Mouse (Mus musculus) cerebellum, adult 11 months (tissue): ENCODE results near the gene Tprn.

Experiments
- DNase-seq: peaks from one replicate; pipeline ENCODE4 v3.0.0; 2022

The Tprn gene

DNA sequence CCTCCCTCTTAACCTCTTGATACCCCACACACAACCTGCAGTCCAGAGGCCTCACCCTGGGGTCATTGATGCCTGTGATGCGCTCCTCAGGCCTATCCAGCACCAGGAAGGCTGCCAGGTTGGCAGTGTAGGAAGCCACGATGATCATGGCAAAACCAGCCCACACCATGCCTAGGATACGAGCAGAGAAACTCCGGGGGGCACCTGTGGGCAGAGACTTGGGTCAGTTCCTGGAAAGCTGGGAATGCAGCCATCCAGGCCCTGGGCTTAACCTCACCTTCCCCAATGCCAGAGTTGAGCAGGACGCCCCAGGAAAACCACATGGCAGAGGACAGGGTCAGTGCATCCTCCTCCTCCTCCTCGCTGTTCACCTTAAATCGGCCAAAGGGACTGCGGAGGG lies 34.7 kb downstream of the Tprn start:
- no peak for DNase-seq

DNA sequence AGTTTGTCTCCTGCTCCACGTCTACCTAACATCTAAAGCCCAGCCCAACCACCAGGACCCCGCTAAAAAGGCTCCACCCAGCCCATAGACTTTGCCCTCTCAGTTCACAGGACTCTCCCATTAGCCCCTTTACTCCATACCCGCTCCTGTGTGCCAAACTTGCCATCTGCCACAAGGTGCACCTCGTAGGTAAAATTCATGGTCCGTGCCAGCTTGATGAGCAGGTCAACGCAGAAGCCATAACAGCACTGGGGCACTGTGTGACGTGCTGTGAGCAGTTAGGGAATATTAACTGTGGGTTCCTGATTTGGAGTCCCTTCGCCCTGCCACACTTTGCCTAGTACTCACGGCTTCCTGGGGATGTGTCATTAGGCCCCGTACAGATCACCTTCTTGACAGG lies 35.6 kb downstream of the Tprn start:
- DNase-seq = no peak

DNA sequence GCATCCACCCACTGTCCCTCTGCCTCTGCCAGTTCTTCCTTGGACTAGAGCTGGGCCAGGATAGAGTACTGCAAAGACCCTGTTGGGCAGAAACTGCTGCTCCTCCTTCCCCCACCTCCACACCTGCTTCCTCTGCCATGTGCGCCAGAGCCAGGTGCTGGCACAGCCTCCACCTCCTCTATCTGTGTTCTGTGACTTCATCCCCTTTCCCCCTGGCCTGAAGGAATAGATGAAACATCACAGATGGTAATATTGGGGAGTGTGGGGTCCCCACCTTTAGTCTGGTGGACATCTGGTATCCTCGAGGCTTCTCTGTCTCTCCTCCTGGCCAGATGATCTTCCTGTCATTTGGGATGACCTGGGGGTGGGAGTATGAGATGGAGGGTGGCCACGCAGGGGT lies 41.0 kb downstream of the Tprn start:
- no peak for DNase-seq

DNA sequence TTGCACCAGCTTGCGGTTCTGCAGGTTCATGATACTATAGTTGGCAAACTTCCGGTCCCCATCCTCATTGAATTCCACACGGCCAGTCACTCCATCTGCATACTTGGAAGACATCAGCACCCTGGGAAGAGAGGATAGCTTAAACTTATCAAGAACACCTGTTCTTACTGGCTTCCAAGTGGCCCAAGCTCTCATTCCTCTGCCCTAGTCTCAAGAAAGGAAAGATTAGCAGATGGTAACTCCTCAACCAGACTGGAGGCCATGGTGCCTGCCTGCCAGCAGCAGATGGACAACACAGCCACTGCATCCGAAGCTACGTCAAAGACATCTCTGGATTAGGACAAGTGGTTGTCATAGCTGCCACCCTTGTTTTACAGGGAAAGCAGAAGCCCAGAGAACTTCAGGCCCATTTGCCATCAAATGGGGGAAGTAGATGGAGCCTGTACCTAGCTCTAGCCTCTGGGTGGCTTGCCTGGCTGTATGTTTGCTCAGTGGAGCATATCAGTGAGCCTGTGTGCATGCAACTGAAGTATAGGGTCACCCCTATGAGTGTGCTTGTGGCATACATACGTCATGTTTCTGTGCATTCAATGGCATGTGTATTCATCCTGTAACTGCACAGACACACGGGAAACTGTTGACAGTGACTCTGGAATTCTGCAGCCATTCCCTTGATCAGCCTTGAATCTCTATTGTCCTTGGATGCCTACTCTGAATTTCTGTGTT lies 41.7 kb downstream of the Tprn start:
- peak; percentile 75 for DNase-seq

DNA sequence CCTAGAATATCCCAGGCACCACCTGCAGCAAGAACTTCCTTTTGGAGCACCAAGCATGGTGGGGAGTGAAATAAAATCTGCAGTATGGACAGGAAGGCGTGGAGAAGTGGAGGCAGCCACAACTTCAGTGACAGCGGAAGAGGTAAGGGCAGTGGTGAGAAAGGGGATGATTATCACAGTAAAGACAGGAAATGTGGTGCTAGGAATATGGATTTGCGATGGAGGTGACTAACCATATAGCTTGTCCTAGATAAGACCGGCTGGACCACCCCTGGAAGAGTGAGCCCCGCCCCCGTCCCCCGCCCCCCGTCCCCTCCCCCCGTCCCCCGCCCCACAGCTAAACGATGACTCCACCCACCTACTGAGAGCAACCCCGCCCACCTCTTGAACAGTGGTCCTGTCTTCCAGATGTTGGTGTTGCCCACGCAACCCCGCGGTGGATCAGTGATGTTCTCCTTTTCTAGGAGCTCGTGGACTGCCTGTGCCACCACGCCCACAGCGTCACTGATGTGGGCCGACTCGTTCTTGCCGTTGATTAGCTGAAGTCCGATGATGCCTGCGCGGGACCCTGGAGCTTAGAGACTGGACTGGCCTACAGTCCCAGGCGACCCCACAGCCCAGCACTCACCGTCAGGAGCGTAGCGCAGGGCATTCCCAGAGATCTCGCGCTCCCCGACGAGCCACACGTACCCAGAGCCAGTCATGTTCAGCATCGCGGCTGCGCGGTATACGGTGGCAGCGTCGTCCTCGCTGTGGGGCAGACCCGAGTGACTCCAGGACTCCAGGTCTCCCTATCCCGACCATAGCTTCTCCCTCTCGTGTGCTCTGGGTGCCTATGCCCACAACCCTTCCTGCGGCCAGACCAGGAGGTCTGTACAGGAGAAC lies 42.5 kb downstream of the Tprn start:
- no peak for DNase-seq

DNA sequence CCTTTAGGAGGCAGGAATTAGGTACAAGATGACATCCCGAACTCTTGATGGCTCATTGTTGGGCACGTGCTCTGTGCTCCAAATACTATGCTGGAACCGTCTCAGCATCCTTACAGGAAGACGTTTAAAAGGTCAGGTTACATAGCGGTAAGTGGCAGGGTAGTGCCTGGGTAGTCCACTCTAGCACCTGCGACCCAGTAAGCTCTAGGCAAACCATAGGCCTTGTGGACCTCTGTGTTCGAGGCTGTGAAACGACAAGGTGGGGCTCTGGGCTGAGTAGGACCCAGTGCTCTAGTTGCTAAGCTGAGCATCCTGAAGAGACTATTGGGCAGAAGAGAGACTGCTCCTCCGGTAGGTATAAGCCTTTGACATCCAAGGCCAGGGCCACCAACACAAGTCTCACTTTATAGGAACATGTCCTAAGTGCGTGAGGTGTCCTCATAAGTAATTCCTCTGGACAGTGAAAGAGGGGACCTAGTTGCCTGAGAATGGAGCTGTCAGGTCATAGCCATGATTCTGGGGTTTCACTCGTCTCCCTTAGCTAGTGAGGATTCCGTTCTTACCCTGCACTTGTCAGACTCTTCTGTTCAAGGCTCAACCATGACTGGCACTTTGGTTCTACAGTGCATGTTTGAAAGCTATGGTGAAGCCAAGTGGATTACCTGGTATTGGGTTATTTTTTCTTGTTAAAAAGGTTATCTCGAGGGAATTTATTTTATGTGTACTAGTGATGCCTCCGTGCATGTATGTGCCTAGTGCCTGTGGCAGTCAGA lies 43.4 kb downstream of the Tprn start:
- peak; percentile 13 for DNase-seq

DNA sequence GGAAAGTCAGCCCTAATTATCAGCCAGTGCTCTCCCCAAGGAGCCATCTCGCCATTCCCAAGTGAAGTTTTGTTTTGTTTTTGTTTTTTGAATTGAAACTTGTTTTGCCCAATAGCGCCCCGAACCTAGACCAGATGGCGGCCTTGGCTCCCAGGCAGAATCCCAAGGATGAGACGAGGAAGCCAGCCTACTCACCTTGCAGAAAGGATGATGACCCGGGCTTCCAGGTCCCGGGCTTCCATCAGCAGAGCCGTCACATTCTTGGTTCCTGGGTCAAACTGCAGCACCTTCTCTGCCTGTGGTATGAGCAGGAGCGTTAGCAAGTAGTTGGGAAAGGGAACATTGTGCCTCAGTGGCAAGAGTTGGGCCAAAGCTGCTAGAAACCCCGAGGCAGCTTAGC lies 47.8 kb downstream of the Tprn start:
- no peak for DNase-seq

DNA sequence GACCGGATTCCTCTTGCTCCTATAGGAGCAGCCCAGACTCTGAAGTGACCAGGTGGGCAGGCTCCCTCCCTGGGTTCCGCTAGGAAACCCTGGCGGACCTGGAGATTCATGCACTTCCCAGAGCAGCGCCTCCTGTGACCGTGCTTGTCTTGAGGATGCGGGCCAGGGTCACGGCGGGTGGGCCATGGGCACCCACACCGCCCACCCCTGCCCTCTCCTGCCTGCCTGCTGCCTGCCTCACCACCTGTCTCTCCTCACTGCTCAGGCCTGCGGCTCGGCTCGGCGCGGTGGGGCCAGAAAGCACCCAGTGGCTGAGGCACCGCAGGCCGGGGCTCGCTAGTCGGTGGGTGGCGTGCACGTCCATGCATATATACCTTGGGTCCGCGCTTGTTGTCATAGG lies 48.6 kb downstream of the Tprn start:
- no peak for DNase-seq

DNA sequence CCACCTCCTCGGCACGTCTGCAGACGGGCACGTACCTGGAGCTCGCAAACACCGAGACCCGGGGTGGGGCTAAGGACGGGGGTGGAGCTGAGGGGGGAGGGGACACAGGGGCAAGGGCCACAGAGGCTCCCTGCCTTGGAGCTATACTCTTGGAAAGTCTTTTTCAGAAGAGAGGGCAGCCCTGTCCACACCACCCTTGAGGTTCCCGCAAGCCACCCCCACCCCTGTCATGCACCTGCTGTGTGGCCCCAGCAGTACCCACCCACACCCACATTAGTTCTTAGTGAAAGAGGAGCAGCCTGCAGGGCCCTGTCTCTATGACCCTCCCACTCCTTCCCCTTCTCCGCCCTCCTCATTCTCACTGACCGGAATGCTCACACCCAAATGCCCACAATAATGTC lies 49.1 kb downstream of the Tprn start:
- DNase-seq = no peak

DNA sequence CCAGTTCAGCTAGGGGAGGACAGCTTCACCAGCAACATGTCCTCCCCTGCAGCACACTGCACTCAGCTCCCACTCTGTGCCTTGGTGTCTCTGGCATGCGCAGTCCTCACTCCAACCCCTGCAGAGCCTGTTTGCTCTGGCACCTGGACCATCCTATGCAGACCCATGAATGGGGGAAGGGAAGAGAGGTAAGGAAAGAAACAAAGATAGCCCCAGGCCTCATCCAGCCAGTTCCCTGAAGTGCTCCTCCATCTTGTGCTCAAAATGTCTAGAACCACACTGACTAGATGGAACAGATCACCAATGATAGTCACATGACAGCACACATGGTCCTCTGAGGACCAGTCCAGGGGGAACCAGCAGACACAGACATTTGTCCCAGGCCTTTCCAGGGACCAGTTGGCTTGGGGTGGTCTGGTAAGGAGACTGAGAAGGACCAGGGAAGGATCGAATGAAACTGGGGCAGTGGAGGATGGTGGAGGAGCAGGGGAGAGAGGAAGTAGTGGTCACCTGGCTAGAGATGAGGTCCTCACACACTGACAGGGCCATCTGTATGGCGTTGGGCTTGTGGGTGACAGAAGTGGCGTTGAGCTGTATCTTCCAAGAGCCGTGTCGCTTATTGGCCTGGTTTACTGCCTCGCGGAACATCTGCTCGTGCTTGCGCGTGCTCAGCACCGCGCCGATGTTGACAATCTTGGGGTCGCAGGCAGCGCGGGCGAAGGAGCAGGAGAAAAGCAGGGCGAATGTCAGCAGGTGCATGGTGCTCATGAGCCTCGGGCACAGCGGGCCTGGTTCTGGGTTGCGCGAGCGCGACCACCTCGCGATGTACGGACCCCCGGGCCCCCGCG lies 55.9 kb downstream of the Tprn start:
- peak; percentile 57 for DNase-seq

DNA sequence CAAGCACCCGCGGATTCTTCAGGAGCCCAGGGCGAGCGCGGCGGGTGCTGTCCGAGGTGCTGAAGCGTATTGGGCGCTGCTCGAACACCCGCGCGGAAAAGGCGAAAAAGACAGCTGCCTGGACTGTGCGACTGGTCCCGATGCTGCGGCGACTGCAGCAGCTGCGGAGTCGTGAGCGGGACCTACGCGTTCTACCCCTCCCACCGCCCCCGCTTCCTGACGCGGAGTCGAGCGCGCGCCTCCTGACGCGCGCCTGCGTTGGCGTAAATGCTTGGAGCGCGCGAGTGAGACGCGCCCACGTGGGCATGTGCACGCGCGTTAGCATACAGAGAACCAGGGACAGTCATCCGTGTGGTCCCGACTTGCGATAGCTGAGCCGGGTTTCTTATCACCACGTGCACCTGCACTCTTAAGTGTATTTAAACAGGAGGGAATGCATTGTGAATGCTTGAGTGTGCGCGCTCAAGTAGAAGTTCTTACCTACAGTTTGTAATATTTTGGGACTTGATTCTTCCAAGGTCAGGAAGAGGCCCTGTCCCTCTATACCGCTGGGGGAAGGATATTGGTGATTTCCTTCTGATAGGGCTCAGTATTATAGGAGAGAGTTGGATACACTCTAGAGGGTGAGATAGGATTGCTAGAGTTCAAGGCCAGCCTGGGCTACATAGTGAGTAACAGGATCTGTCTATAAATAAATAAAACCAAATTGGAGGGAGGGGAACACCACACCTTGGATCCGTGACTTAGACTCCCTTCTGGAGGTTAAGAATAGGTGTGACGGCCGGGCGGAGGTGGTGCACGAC lies 56.8 kb downstream of the Tprn start, which contains the start of gene Grin1:
Grin1 (minus strand) TSS at position 217 of the 803 bp plus-strand sequence.
- DNase-seq = peak; percentile 87
